Mouse (Mus musculus) CH12.LX (cell line): Measurements from ENCODE around the gene Calhm2. TPM values are rescaled to one million over a fixed set of nuclear protein-coding genes. Genes with fewer than 3 reads are reported as not detected.

Experiments used
- DNase-seq: peaks from one replicate; pipeline ENCODE4 v3.0.0-alpha.2; 2013; ENCODE audit errors: extremely low read depth
- H3K27ac ChIP-seq: 2 replicates; pipeline ENCODE4 v1.5.1; 2012; ENCODE audit warnings: low read depth, mild to moderate bottlenecking, control low read depth, moderate library complexity; ENCODE audit not compliant: insufficient read depth
- H3K27me3 ChIP-seq: replicated peaks from 2 replicates; pipeline ENCODE3; 2012; ENCODE audit warnings: inconsistent platforms
- H3K36me3 ChIP-seq, 2 experiments: replicated peaks in 1 of 2; 2 replicates each; pipeline versions ENCODE3 to v1.6.1; 2012; ENCODE audit warnings: inconsistent platforms in 1 of 2, low read length in 1 of 2, mild to moderate bottlenecking in 1 of 2, mixed read lengths in 1 of 2, moderate library complexity in 1 of 2; ENCODE audit not compliant: control insufficient read depth in 1 of 2, insufficient read depth in 1 of 2
- H3K4me1 ChIP-seq, 2 experiments: 2 replicates each; pipeline ENCODE4 v1.6.1; 2012; ENCODE audit warnings: inconsistent platforms in 1 of 2, moderate library complexity in 1 of 2; ENCODE audit not compliant: insufficient read depth in 2 of 2, control insufficient read depth in 1 of 2
- H3K4me2 ChIP-seq: 2 replicates; pipeline ENCODE4 v1.6.1; 2012; ENCODE audit warnings: low read depth, mild to moderate bottlenecking, control low read depth; ENCODE audit not compliant: poor library complexity, insufficient read depth, severe bottlenecking
- H3K4me3 ChIP-seq, 3 experiments: fragments of 150-350 bp in 1 of 3; sonication (generic) in 1 of 3; replicated peaks in 1 of 3; 2 replicates each; pipeline versions ENCODE3 to v1.5.1; 2011 to 2012; ENCODE audit warnings: low read depth in 2 of 3, low read length in 2 of 3, mild to moderate bottlenecking in 2 of 3, moderate library complexity in 2 of 3, control low read depth in 1 of 3, improper control_type of control experiment in 1 of 3, inconsistent platforms in 1 of 3, mixed read lengths in 1 of 3; ENCODE audit not compliant: poor library complexity in 1 of 3
- H3K79me2 ChIP-seq: replicated peaks from 2 replicates; pipeline ENCODE4 v1.6.1; 2012; ENCODE audit warnings: mild to moderate bottlenecking, moderate library complexity; ENCODE audit not compliant: control insufficient read depth, poor library complexity, insufficient read depth, severe bottlenecking; ENCODE audit errors: extremely low read depth
- H3K9ac ChIP-seq: 2 replicates; pipeline ENCODE4 v1.6.1; 2012; ENCODE audit warnings: low read depth, mild to moderate bottlenecking, control low read depth, moderate library complexity; ENCODE audit not compliant: insufficient read depth
- H3K9me3 ChIP-seq: replicated peaks from 2 replicates; pipeline ENCODE3; 2012; ENCODE audit warnings: low read length, inconsistent platforms, mixed read lengths
- BHLHE40 ChIP-seq: IDR thresholded peaks from 2 replicates; pipeline ENCODE4 v1.6.1; 2011; ENCODE audit warnings: mild to moderate bottlenecking, low read depth, low read length, improper control_type of control experiment
- CHD2 ChIP-seq: IDR thresholded peaks from 2 replicates; pipeline ENCODE4 v1.6.1; 2011; ENCODE audit warnings: low read length, improper control_type of control experiment
- CTCF ChIP-seq, 2 experiments: IDR thresholded peaks in 1 of 2; conservative IDR thresholded peaks in 1 of 2; 2 replicates each; pipeline ENCODE4 v1.5.1; 2011 to 2012; ENCODE audit warnings: low read depth in 2 of 2, low read length in 2 of 2, improper control_type of control experiment in 1 of 2, inconsistent platforms in 1 of 2, mild to moderate bottlenecking in 1 of 2, moderate library complexity in 1 of 2
- E2F4 ChIP-seq: IDR thresholded peaks from 2 replicates; pipeline ENCODE4 v1.6.1; 2011; ENCODE audit warnings: low read depth, low read length, improper control_type of control experiment; ENCODE audit not compliant: insufficient replicate concordance
- ELF1 ChIP-seq: IDR thresholded peaks from 2 replicates; pipeline ENCODE4 v1.6.1; 2014; ENCODE audit warnings: low read depth, mild to moderate bottlenecking, inconsistent platforms, low read length, improper control_type of control experiment
- ETS1 ChIP-seq: conservative IDR thresholded peaks from 2 replicates; pipeline ENCODE4 v1.6.1; 2012; ENCODE audit warnings: low read depth, mild to moderate bottlenecking, inconsistent platforms, low read length, improper control_type of control experiment, moderate library complexity
- GABPA ChIP-seq: IDR thresholded peaks from 2 replicates; pipeline ENCODE4 v1.6.1; 2012; ENCODE audit warnings: low read depth, low read length, improper control_type of control experiment, inconsistent platforms; ENCODE audit not compliant: insufficient replicate concordance
- HCFC1 ChIP-seq: IDR thresholded peaks from 2 replicates; pipeline ENCODE4 v1.6.1; 2012; ENCODE audit warnings: low read depth, mild to moderate bottlenecking, inconsistent platforms, low read length, improper control_type of control experiment
- IRF4 ChIP-seq: IDR thresholded peaks from 2 replicates; pipeline ENCODE4 v1.6.1; 2014; ENCODE audit warnings: low read depth, mild to moderate bottlenecking, inconsistent platforms, low read length, improper control_type of control experiment
- JUN ChIP-seq: IDR thresholded peaks from 2 replicates; pipeline ENCODE4 v1.6.1; 2011; ENCODE audit warnings: low read depth, mild to moderate bottlenecking, low read length, improper control_type of control experiment, moderate library complexity; ENCODE audit not compliant: insufficient read depth
- MAX ChIP-seq: IDR thresholded peaks from 2 replicates; pipeline ENCODE4 v1.6.1; 2011; ENCODE audit warnings: low read length, improper control_type of control experiment
- MXI1 ChIP-seq: IDR thresholded peaks from 2 replicates; pipeline ENCODE4 v1.6.1; 2011; ENCODE audit warnings: mild to moderate bottlenecking, low read depth, low read length, improper control_type of control experiment
- MYC ChIP-seq: IDR thresholded peaks from 2 replicates; pipeline ENCODE4 v1.6.1; 2011; ENCODE audit warnings: low read depth, mild to moderate bottlenecking, improper control_type of control experiment, low read length
- NELFE ChIP-seq: IDR thresholded peaks from 2 replicates; pipeline ENCODE4 v1.6.1; 2011; ENCODE audit warnings: low read depth, low read length, improper control_type of control experiment
- POLR2A ChIP-seq: IDR thresholded peaks from 2 replicates; pipeline ENCODE4 v1.6.1; 2011; ENCODE audit warnings: low read depth, mild to moderate bottlenecking, improper control_type of control experiment, low read length
- RAD21 ChIP-seq: IDR thresholded peaks from 2 replicates; pipeline ENCODE4 v1.6.1; 2011; ENCODE audit warnings: low read depth, mild to moderate bottlenecking, low read length, improper control_type of control experiment, moderate library complexity
- TCF12 ChIP-seq: IDR thresholded peaks from 2 replicates; pipeline ENCODE4 v1.6.1; 2014; ENCODE audit warnings: low read depth, mild to moderate bottlenecking, inconsistent platforms, low read length, improper control_type of control experiment
- USF1 ChIP-seq: IDR thresholded peaks from 2 replicates; pipeline ENCODE4 v1.6.1; 2014; ENCODE audit warnings: low read depth, mild to moderate bottlenecking, inconsistent platforms, low read length, improper control_type of control experiment
- USF2 ChIP-seq: conservative IDR thresholded peaks from 2 replicates; pipeline ENCODE4 v1.6.1; 2011; ENCODE audit warnings: low read depth, low read length, improper control_type of control experiment
- ZC3H11A ChIP-seq: IDR thresholded peaks from 2 replicates; pipeline ENCODE4 v1.6.1; 2012; ENCODE audit warnings: low read depth, mild to moderate bottlenecking, inconsistent platforms, low read length, improper control_type of control experiment
- ZKSCAN1 ChIP-seq: IDR thresholded peaks from 2 replicates; pipeline ENCODE4 v1.6.1; 2012; ENCODE audit warnings: low read depth, inconsistent platforms, low read length, improper control_type of control experiment, borderline replicate concordance
- ZNF384 ChIP-seq: IDR thresholded peaks from 2 replicates; pipeline ENCODE4 v1.6.1; 2012; ENCODE audit warnings: low read depth, low read length, improper control_type of control experiment, inconsistent platforms
- dilution Hi-C: fragments of 300-500 bp; cut with MboI; formaldehyde crosslinking; loops from 2 replicates; pipeline ENCODE4 v1.14.3; 2020; ENCODE audit warnings: low sequenced_read_pairs; ENCODE audit not compliant: extremely low pct_unique_long_range_greater_than_20kb, extremely low pct_ligation_motif_present
- in situ Hi-C: fragments of 300-500 bp; cut with MboI; formaldehyde crosslinking; loops from 3 replicates; pipeline ENCODE4 v1.14.3; 2019; ENCODE audit warnings: low sequenced_read_pairs, low pct_ligation_motif_present, low pct_unique_long_range_greater_than_20kb, mixed read lengths
- polyA plus RNA-seq: library from polyadenylated mRNA; unstranded; fragments of >175 nt; gene quantifications from 2 replicates; pipeline ENCODE4 v1.2.1, GENCODE M21; 2012; ENCODE audit warnings: low read depth; ENCODE audit not compliant: insufficient read length
- total RNA-seq, 2 experiments: library from RNA; depleted of rRNA; stranded (reverse); fragments of 300-350 nt in 1 of 2; fragments of >200 nt in 1 of 2; gene quantifications; 2 replicates each; pipeline ENCODE4 v1.2.3; 2012 to 2014

Gene Calhm2
- total and polyA plus RNA-seq, 3 experiments: 6.3 to 10.4 (median 10.1) TPM

DNA sequence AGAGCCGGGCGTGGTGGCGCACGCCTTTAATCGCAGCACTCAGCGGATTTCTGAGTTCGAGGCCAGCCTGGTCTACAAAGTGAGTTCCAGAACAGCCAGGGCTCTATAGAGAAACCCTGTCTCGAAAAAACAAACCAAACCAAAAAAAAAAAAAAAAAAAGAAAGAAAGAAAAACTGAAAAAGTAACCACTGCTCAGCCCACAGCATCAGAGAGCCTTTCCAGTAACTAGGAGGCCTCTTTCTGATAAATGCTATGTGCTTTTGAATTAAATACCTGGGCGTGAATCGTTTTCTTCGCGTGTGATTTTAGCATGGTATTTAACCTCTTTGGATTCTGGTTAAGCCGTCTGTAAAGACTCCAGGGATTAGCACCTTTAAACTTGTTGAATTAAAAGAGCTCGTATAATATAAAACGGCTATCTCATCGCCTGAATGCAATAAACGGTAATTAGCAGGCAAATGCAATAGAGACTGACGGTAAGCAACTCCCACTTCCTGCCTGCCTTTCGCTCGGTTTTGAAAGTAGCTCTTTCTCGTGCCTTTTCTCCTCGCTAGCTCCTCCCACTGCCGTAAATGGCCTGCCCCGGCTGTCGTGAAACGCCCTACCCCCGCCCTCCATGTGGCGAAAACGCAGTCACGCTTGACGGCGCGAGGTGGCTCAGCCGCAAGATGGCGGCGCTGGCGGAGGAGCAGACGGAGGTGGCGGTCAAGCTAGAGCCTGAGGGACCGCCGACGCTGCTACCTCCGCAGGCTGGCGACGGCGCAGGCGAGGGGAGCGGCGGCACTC lies 70.8 kb downstream of the Calhm2 start, which contains the start of gene Taf5 (continued):
- TF ChIP-seq JUN (no peak), POLR2A (peak; percentile 91), RAD21 (no peak), TCF12 (peak; percentile 100), ZNF384 (peak; percentile 71), MYC (peak; percentile 59; the same call in 1 of the 2 replicates), CHD2 (no peak), IRF4 (peak; percentile 85), ZC3H11A (no peak), ZKSCAN1 (no peak), CTCF (conservative IDR thresholded peaks at IDR 0.05 in 1 of 2, IDR thresholded peaks at IDR 0.05 in 1 of 2; ENCODE audit: low read depth in 2 of 2, low read length in 2 of 2) (no peak), HCFC1 (peak; percentile 81), E2F4 (no peak), NELFE (peak; percentile 86), BHLHE40 (peak; percentile 79), ELF1 (peak; percentile 89), MXI1 (no peak; the same call in 1 of the 2 replicates), USF1 (no peak), ETS1 (no peak), GABPA (no peak)

DNA sequence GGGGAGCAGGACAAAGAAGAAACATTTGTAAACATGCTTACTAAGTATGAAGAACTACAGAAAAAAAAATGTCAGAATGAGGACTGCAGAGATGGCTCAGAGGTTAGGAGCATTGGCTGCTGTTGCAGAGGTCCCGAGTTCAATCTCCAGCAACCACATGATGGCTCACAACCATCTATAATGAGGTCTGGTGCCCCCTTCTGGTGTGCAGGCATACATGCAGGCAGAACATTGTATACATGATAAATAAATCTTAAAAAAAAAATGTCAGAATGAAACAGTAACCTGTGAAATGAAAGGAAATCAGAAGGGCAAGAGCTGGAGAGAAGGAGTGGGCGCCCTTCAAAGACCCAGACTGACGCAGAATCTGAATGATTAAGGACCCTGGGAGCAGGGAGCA lies 72.2 kb downstream of the Calhm2 start:
- in situ Hi-C loops (no loop called here), dilution Hi-C loops (no loop called here)
- no peak for TF ChIP-seq MAX
- peak; percentile 19 to 41; a peak in 3 of 4 replicates for TF ChIP-seq CTCF (conservative IDR thresholded peaks at IDR 0.05 in 1 of 2, IDR thresholded peaks at IDR 0.05 in 1 of 2; ENCODE audit: low read depth in 2 of 2, low read length in 2 of 2)
- TF ChIP-seq USF2: no peak
- TF ChIP-seq ZNF384: peak; percentile 3; the same call in 1 of the 2 replicates
- Histone ChIP-seq H3K4me1 (peaks cover 0 to 16% of the 10 kb centered on the region in 2 experiments; a peak in 2 of 4 replicates), H3K27me3 (no peaks in the 10 kb centered on the region), H3K36me3 (peaks cover 0 to 10% of the 10 kb centered on the region in 2 experiments), H3K9me3 (no peaks in the 10 kb centered on the region), H3K4me2 (no peak overlapping the region), H3K79me2 (peaks cover 10% of the 10 kb centered on the region), H3K9ac (no peak overlapping the region), H3K27ac (no peak overlapping the region), H3K4me3 (no peak overlapping the region)
- no peak for DNase-seq
